In genomic region chr2:150310952-150311884, GRCm38 (mm10) we compare ENCODE assay signal across 8 mouse cellular contexts. TPM values are rescaled to one million over a fixed set of nuclear protein-coding genes. Genes with fewer than 3 reads are reported as not detected.
DNase-seq lines count a peak whose midpoint lies in the region; ATAC-seq and TF ChIP-seq lines count a peak whose summit lies in the region.
"Not testable (repeated sequence)": the region's sequence is repeated elsewhere in the genome, so short reads cannot be mapped to it uniquely, and the experiment has no call there.

No protein-coding gene starts in this region.

- WGBS in heart, embryonic 11.5 days (ENCODE audit: insufficient replicate concordance): 14% methylated on average over 19 of the region's 19 CpGs
- 9% methylated on average over 18 of the region's 19 CpGs for WGBS in kidney, embryonic 16.5 days
- WGBS in liver, adult 2 months: 2% methylated on average over 19 of the region's 19 CpGs

- H3K9ac ChIP-seq in heart, embryonic 11.5 days (ENCODE audit: low read depth, low read length): peak overlapping the region; percentile 78
- peak overlapping the region; percentile 78 for H3K9ac ChIP-seq in kidney, embryonic 16.5 days (replicated peaks; ENCODE audit: low read length)
- H3K9ac ChIP-seq in liver, adult 2 months (ENCODE audit: low read depth, low read length): peak overlapping the region; percentile 44

- not testable (repeated sequence) for H3K9me3 ChIP-seq in erythroblast, embryonic 14.5 days (ENCODE audit: control insufficient read depth, low read length); heart, embryonic 11.5 days (replicated peaks; ENCODE audit: control insufficient read depth, low read length); kidney, embryonic 16.5 days (ENCODE audit: low read length)

- peak; percentile 99 for ATAC-seq in heart, embryonic 11.5 days (replicated peaks; ENCODE audit: insufficient number of reproducible peaks, low FRiP score, low TSS enrichment)
- ATAC-seq in kidney, embryonic 16.5 days (ENCODE audit: low FRiP score, low TSS enrichment): peak; percentile 99

- not testable (repeated sequence) for TF ChIP-seq POLR2A in brain, embryonic 14.5 days (IDR thresholded peaks at IDR 0.05; ENCODE audit: borderline replicate concordance, extremely low read depth, insufficient read depth, insufficient read length, poor library complexity, severe bottlenecking); liver, adult 2 months (IDR thresholded peaks at IDR 0.05; ENCODE audit: extremely low read depth, insufficient read depth, low read length)
- TF ChIP-seq POLR2A in myocyte (IDR thresholded peaks at IDR 0.05; ENCODE audit: insufficient read length, low read depth): peak; percentile 56

- peaks cover 37% of the 10 kb centered on the region for H3K79me3 ChIP-seq in C2C12 (ENCODE audit: low read depth)

- TF ChIP-seq CTCF in C2C12 (IDR thresholded peaks at IDR 0.05; ENCODE audit: control insufficient read depth, insufficient read depth, insufficient read length); brain, embryonic 14.5 days (IDR thresholded peaks at IDR 0.05; ENCODE audit: borderline replicate concordance, extremely low read depth, insufficient read depth, insufficient read length); liver, adult 2 months (IDR thresholded peaks at IDR 0.05; ENCODE audit: low read depth, low read length): not testable (repeated sequence)

- peak; percentile 95 for DNase-seq in brain, embryonic 14.5 days (ENCODE audit: low read depth)
- peak; percentile 91 for DNase-seq in liver, adult 2 months (ENCODE audit: extremely low read depth, low read depth, low spot score)
- peak; percentile 77 for DNase-seq in splenic B cell, adult 2 months (ENCODE audit: low read depth, low spot score)

- H3K4me1 ChIP-seq in erythroblast, embryonic 14.5 days (ENCODE audit: control insufficient read depth); heart, embryonic 11.5 days (ENCODE audit: control insufficient read depth, insufficient read depth, low read length); kidney, embryonic 16.5 days (ENCODE audit: insufficient read depth, low read length); liver, adult 2 months (ENCODE audit: control insufficient read depth, insufficient read depth, low read length): not testable (repeated sequence)

- peak overlapping the region; percentile 93 for H3ac ChIP-seq in C2C12 (ENCODE audit: control insufficient read depth, insufficient read length, low read depth)
- H3ac ChIP-seq in myocyte (ENCODE audit: control insufficient read depth, insufficient read length): not testable (repeated sequence)

- not testable (repeated sequence) for H3K27me3 ChIP-seq in C2C12 (ENCODE audit: control insufficient read depth, insufficient read depth, insufficient read length); erythroblast, embryonic 14.5 days (ENCODE audit: control insufficient read depth); heart, embryonic 11.5 days (ENCODE audit: control insufficient read depth, insufficient read depth, low read length); kidney, embryonic 16.5 days (ENCODE audit: insufficient read depth, low read length); liver, adult 2 months (ENCODE audit: control insufficient read depth, insufficient read depth, low read length); myocyte (ENCODE audit: control insufficient read depth, insufficient read depth, insufficient read length); splenic B cell, adult 2 months (ENCODE audit: control insufficient read depth, insufficient read depth, low read length, poor library complexity, severe bottlenecking)

- H3K36me3 ChIP-seq in C2C12 (ENCODE audit: control insufficient read depth, insufficient read depth): peaks cover 12% of the 10 kb centered on the region
- not testable (repeated sequence) for H3K36me3 ChIP-seq in erythroblast, embryonic 14.5 days (ENCODE audit: control insufficient read depth); heart, embryonic 11.5 days (ENCODE audit: control insufficient read depth, insufficient read depth, low read length); liver, adult 2 months (ENCODE audit: control insufficient read depth, insufficient read depth, low read length); myocyte (ENCODE audit: control insufficient read depth, insufficient read depth); splenic B cell, adult 2 months (ENCODE audit: control insufficient read depth, insufficient read depth, low read length, poor library complexity, severe bottlenecking)
- H3K36me3 ChIP-seq in kidney, embryonic 16.5 days (ENCODE audit: insufficient read depth, low read length): peaks cover 23% of the 10 kb centered on the region

- H3K79me2 ChIP-seq in C2C12 (ENCODE audit: control insufficient read depth, insufficient read depth): peaks cover 48% of the 10 kb centered on the region
- not testable (repeated sequence) for H3K79me2 ChIP-seq in liver, adult 2 months (ENCODE audit: control insufficient read depth, insufficient read depth, low read length); myocyte (ENCODE audit: control insufficient read depth, insufficient read depth)

- H3K4me3 ChIP-seq in C2C12 (ENCODE audit: insufficient read depth, poor library complexity, severe bottlenecking) (peak overlapping the region; percentile 53), myocyte (peak overlapping the region; percentile 37)
- peak overlapping the region; percentile 71 for H3K4me3 ChIP-seq in erythroblast, embryonic 14.5 days (replicated peaks)
- peak overlapping the region; percentile 59 for H3K4me3 ChIP-seq in heart, embryonic 11.5 days (ENCODE audit: low read depth, low read length)
- peak overlapping the region; percentile 67 for H3K4me3 ChIP-seq in kidney, embryonic 16.5 days (ENCODE audit: low read length)
- H3K4me3 ChIP-seq in liver, adult 2 months (ENCODE audit: insufficient read depth, low read depth, low read length): peak overlapping the region; percentile 51

- H3K4me2 ChIP-seq in heart, embryonic 11.5 days: peak overlapping the region; percentile 72
- H3K4me2 ChIP-seq in kidney, embryonic 16.5 days (replicated peaks; ENCODE audit: low read depth, low read length): peak overlapping the region; percentile 55
- peak overlapping the region; percentile 94 for H3K4me2 ChIP-seq in myocyte (ENCODE audit: low read depth)

- peak overlapping the region; percentile 41; the same call in 1 of the 2 replicates for H3K27ac ChIP-seq in heart, embryonic 11.5 days (ENCODE audit: low read depth, low read length)
- peak overlapping the region; percentile 75 for H3K27ac ChIP-seq in kidney, embryonic 16.5 days (ENCODE audit: low read length)
- peak overlapping the region; percentile 43 for H3K27ac ChIP-seq in liver, adult 2 months (replicated peaks; ENCODE audit: insufficient read depth, low read depth, low read length)

TF ChIP-seq in C2C12, 6 proteins besides CTCF, POLR2A, EP300 and RAD21:
- peak; percentile 92 for TF ChIP-seq MAX (IDR thresholded peaks at IDR 0.05)
- peak; percentile 34 for TF ChIP-seq USF1 (IDR thresholded peaks at IDR 0.05; ENCODE audit: low read depth)

TF ChIP-seq in myocyte, 11 proteins besides CTCF, POLR2A, EP300 and RAD21:
- TF ChIP-seq E2F4 (IDR thresholded peaks at IDR 0.05; ENCODE audit: insufficient read depth): peak; percentile 73
- TF ChIP-seq MAX (IDR thresholded peaks at IDR 0.05; ENCODE audit: low read depth): peak; percentile 86
- TF ChIP-seq USF1 (IDR thresholded peaks at IDR 0.05; ENCODE audit: low read depth): peak; percentile 48

RNA-seq across cellular contexts. Expression of gene Gm10130, which starts 12.3 kb away (rescaled TPM):
- polyA plus RNA-seq in C2C12 (2012; fragmentation: generic; extraction: Trizol) (not detected), myocyte (2012; fragmentation: generic; extraction: Trizol) (not detected)
- polyA plus RNA-seq in brain, embryonic 14.5 days (2012; rRNA removed): not detected in 2 replicates
- not detected in 2 replicates for polyA plus RNA-seq in erythroblast, embryonic 14.5 days (2012)
- 2.3 and 2.8 TPM in 2 replicates for polyA plus RNA-seq in heart, embryonic 11.5 days (2014; fragmentation: Nextera tagmentation; extraction: Ambion mirVana)
- 4.2 and 6.0 TPM in 2 replicates for polyA plus RNA-seq in kidney, embryonic 16.5 days (2015; fragmentation: Nextera tagmentation; extraction: Ambion mirVana)
- not detected in 2 replicates for total RNA-seq in liver, adult 2 months (2014; rRNA removed)
- polyA plus RNA-seq in liver, adult 2 months (2012; rRNA removed): not detected in 2 replicates

RNA-seq across cellular contexts. Expression of gene 3300002I08Rik, which starts 51.3 kb away (rescaled TPM):
- polyA plus RNA-seq in C2C12 (2012; fragmentation: generic; extraction: Trizol) (0.75 TPM), myocyte (2012; fragmentation: generic; extraction: Trizol) (1.1 TPM)
- 4.4 and 5.2 TPM in 2 replicates for polyA plus RNA-seq in brain, embryonic 14.5 days (2012; rRNA removed)
- polyA plus RNA-seq in erythroblast, embryonic 14.5 days (2012): not detected in 2 replicates
- polyA plus RNA-seq in heart, embryonic 11.5 days (2014; fragmentation: Nextera tagmentation; extraction: Ambion mirVana): 5.0 and 6.1 TPM in 2 replicates
- 8.5 and 9.4 TPM in 2 replicates for polyA plus RNA-seq in kidney, embryonic 16.5 days (2015; fragmentation: Nextera tagmentation; extraction: Ambion mirVana)
- 3.0 and 3.1 TPM in 2 replicates for total RNA-seq in liver, adult 2 months (2014; rRNA removed)
- 0.28 and 0.63 TPM in 2 replicates for polyA plus RNA-seq in liver, adult 2 months (2012; rRNA removed)

RNA-seq across cellular contexts. Expression of gene Gm14124, which starts 53.9 kb away (rescaled TPM):
- polyA plus RNA-seq in C2C12 (2012; fragmentation: generic; extraction: Trizol) (0.18 TPM), myocyte (2012; fragmentation: generic; extraction: Trizol) (0.02 TPM)
- 0.05 TPM in 1 of 2 replicates, not detected in the other for polyA plus RNA-seq in brain, embryonic 14.5 days (2012; rRNA removed)
- polyA plus RNA-seq in erythroblast, embryonic 14.5 days (2012): not detected in 2 replicates
- polyA plus RNA-seq in heart, embryonic 11.5 days (2014; fragmentation: Nextera tagmentation; extraction: Ambion mirVana): 0.04 TPM in 1 of 2 replicates, not detected in the other
- 0.06 TPM in 1 of 2 replicates, not detected in the other for polyA plus RNA-seq in kidney, embryonic 16.5 days (2015; fragmentation: Nextera tagmentation; extraction: Ambion mirVana)
- not detected in 2 replicates for total RNA-seq in liver, adult 2 months (2014; rRNA removed)
- not detected in 2 replicates for polyA plus RNA-seq in liver, adult 2 months (2012; rRNA removed)

RNA-seq across cellular contexts. Expression of gene Gm21994, which starts 55.8 kb away (rescaled TPM):
- polyA plus RNA-seq in C2C12 (2012; fragmentation: generic; extraction: Trizol) (0.83 TPM), myocyte (2012; fragmentation: generic; extraction: Trizol) (0.77 TPM)
- 0.88 and 0.90 TPM in 2 replicates for polyA plus RNA-seq in brain, embryonic 14.5 days (2012; rRNA removed)
- not detected in 2 replicates for polyA plus RNA-seq in erythroblast, embryonic 14.5 days (2012)
- 1.8 and 2.7 TPM in 2 replicates for polyA plus RNA-seq in heart, embryonic 11.5 days (2014; fragmentation: Nextera tagmentation; extraction: Ambion mirVana)
- 5.7 and 6.0 TPM in 2 replicates for polyA plus RNA-seq in kidney, embryonic 16.5 days (2015; fragmentation: Nextera tagmentation; extraction: Ambion mirVana)
- 1.1 and 1.9 TPM in 2 replicates for total RNA-seq in liver, adult 2 months (2014; rRNA removed)
- 0.12 TPM in 2 replicates for polyA plus RNA-seq in liver, adult 2 months (2012; rRNA removed)

Comparison
In these comparisons a context has a peak if more than half of its experiments do, and no peak if none do; other contexts are left out.
1. Peak in every context shown above with its lines: DNase-seq, ATAC-seq, H3K4me3 ChIP-seq and H3K27ac ChIP-seq.